Comparison of ENCODE assay signal across 16 mouse cellular contexts in genomic region chr4:45047286-45047887, GRCm38 (mm10). TPM values are rescaled to one million over a fixed set of nuclear protein-coding genes. Genes with fewer than 3 reads are reported as not detected.
A peak's percentile ranks its signal among the peaks of the same experiment; 100 is the strongest.
DNase-seq lines count a peak whose midpoint lies in the region; ATAC-seq and TF ChIP-seq lines count a peak whose summit lies in the region.
"Had no signal": no experiment of that assay in that cellular context is flagged by ENCODE, and none has a peak within 500 bp of the region (broad histone marks: within the 10 kb centered on the region; RNA-seq: fewer than 3 reads in every experiment).

No protein-coding gene starts in this region.

- H3K9ac ChIP-seq in forebrain, embryonic 16.5 days (replicated peaks; ENCODE audit: low read depth, low read length), result no peak overlapping the region
- no peak overlapping the region for H3K9ac ChIP-seq in heart, postnatal 0 days (replicated peaks; ENCODE audit: low read depth, low read length)
- H3K9ac ChIP-seq in kidney, embryonic 15.5 days, result no peak overlapping the region
- H3K9ac ChIP-seq: liver, embryonic 14.5 days; lung, embryonic 15.5 days had no signal

- H3K27ac ChIP-seq in forebrain, embryonic 16.5 days (ENCODE audit: low read length), result 0 out of 2 replicates have a peak overlapping the region, but pooled peaks have one; percentile 36
- no peak overlapping the region for H3K27ac ChIP-seq in forebrain, embryonic 10.5 days
- H3K27ac ChIP-seq in heart, postnatal 0 days (ENCODE audit: low read depth), result peak overlapping the region; percentile 95
- no peak overlapping the region for H3K27ac ChIP-seq in left cerebral cortex, adult 2 months
- no peak overlapping the region for H3K27ac ChIP-seq in kidney, embryonic 15.5 days
- H3K27ac ChIP-seq: liver, embryonic 14.5 days; lung, embryonic 15.5 days had no signal

- TF ChIP-seq CTCF in heart, postnatal 0 days (IDR thresholded peaks at IDR 0.05; ENCODE audit: low read depth), result no peak
- TF ChIP-seq CTCF in left cerebral cortex, adult 2 months (IDR thresholded peaks at IDR 0.05), result no peak

- ATAC-seq in forebrain, embryonic 16.5 days, result no peak
- no peak for ATAC-seq in heart, postnatal 0 days (ENCODE audit: insufficient read depth, low read depth)
- no peak for ATAC-seq in kidney, embryonic 15.5 days (replicated peaks; ENCODE audit: low FRiP score)
- ATAC-seq: inflammation-experienced regulatory T-cells, adult 6 months had no signal

- H3K4me3 ChIP-seq in forebrain, embryonic 16.5 days (replicated peaks; ENCODE audit: low read length), result no peak overlapping the region
- no peak overlapping the region for H3K4me3 ChIP-seq in forebrain, embryonic 10.5 days
- H3K4me3 ChIP-seq in heart, postnatal 0 days (ENCODE audit: low read depth, low read length), result no peak overlapping the region
- H3K4me3 ChIP-seq in left cerebral cortex, adult 2 months, result no peak overlapping the region
- no peak overlapping the region for H3K4me3 ChIP-seq in kidney, embryonic 15.5 days (replicated peaks)
- H3K4me3 ChIP-seq: lung, embryonic 15.5 days; myocyte had no signal

- TF ChIP-seq EP300 in heart, postnatal 0 days (IDR thresholded peaks at IDR 0.05; ENCODE audit: low read depth), result no peak

- intact Hi-C loops in heart, postnatal 36 days (cut with DNase I), result no loop called here
- intact Hi-C loops in left cerebral cortex, postnatal 14 days (cut with DNase I), result loop anchor here (5.0 kb wide), 1 partner anchor 35 kb away; the partner anchor contains the start of gene Fbxo10
- intact Hi-C loops in left cerebral cortex, adult 2 months (cut with DNase I), result no loop called here

- WGBS in forebrain, embryonic 16.5 days, result 76% methylated on average over 9 of the region's 9 CpGs
- WGBS in forebrain, embryonic 10.5 days, result 93% methylated on average over 9 of the region's 9 CpGs
- WGBS in heart, postnatal 0 days, result 73% methylated on average over 9 of the region's 9 CpGs
- WGBS in kidney, embryonic 15.5 days, result 87% methylated on average over 9 of the region's 9 CpGs

- H3K27me3 ChIP-seq in forebrain, embryonic 16.5 days (replicated peaks; ENCODE audit: control insufficient read depth, insufficient read depth, low read length), result no peaks in the 10 kb centered on the region
- no peaks in the 10 kb centered on the region for H3K27me3 ChIP-seq in forebrain, embryonic 10.5 days (ENCODE audit: poor library complexity, severe bottlenecking)
- H3K27me3 ChIP-seq in heart, postnatal 0 days (ENCODE audit: control insufficient read depth, insufficient read depth, low read length), result no peaks in the 10 kb centered on the region
- H3K27me3 ChIP-seq in kidney, embryonic 15.5 days, result no peaks in the 10 kb centered on the region
- H3K27me3 ChIP-seq: lung, embryonic 15.5 days had no signal

- no peaks in the 10 kb centered on the region for H3K9me3 ChIP-seq in forebrain, embryonic 16.5 days (ENCODE audit: control insufficient read depth, low read length)
- H3K9me3 ChIP-seq in forebrain, embryonic 10.5 days, result no peaks in the 10 kb centered on the region
- H3K9me3 ChIP-seq in heart, postnatal 0 days (replicated peaks; ENCODE audit: control insufficient read depth, low read length), result no peaks in the 10 kb centered on the region
- no peaks in the 10 kb centered on the region for H3K9me3 ChIP-seq in kidney, embryonic 15.5 days (replicated peaks)
- H3K9me3 ChIP-seq: lung, embryonic 15.5 days had no signal

- H3K4me2 ChIP-seq in forebrain, embryonic 16.5 days (ENCODE audit: low read length), result no peak overlapping the region
- H3K4me2 ChIP-seq in heart, postnatal 0 days (ENCODE audit: low read depth, low read length), result no peak overlapping the region
- no peak overlapping the region for H3K4me2 ChIP-seq in kidney, embryonic 15.5 days
- H3K4me2 ChIP-seq: lung, embryonic 15.5 days had no signal

- H3K36me3 ChIP-seq in forebrain, embryonic 16.5 days (ENCODE audit: control insufficient read depth, insufficient read depth), result peaks cover 7% of the 10 kb centered on the region
- H3K36me3 ChIP-seq in forebrain, embryonic 10.5 days (replicated peaks), result peaks cover 67% of the 10 kb centered on the region
- H3K36me3 ChIP-seq in heart, postnatal 0 days (replicated peaks; ENCODE audit: control insufficient read depth, insufficient read depth, low read length), result peaks cover 36% of the 10 kb centered on the region
- H3K36me3 ChIP-seq in kidney, embryonic 15.5 days, result peaks cover 49% of the 10 kb centered on the region

- DNase-seq in forebrain, embryonic 10.5 days (ENCODE audit: extremely low spot score, low spot score), result no peak
- no peak for DNase-seq in heart, postnatal 0 days (ENCODE audit: low spot score)
- no peak for DNase-seq in heart, postnatal 36 days
- peak; percentile 14 to 47 for DNase-seq in left cerebral cortex, postnatal 14 days (ENCODE audit: low spot score in 2 of 2)
- no peak for DNase-seq in left cerebral cortex, adult 2 months (ENCODE audit: extremely low spot score in 1 of 2, low spot score in 2 of 2)
- DNase-seq: cerebellum, adult 8-10 months; kidney, adult 2 months; kidney, postnatal 14 days; lung, postnatal 4 days; thymus, postnatal 14 days had no signal

- H3K4me1 ChIP-seq in forebrain, embryonic 16.5 days (replicated peaks; ENCODE audit: control insufficient read depth, insufficient read depth, low read length), result peaks cover 6% of the 10 kb centered on the region; the same call in 1 of the 2 replicates
- no peaks in the 10 kb centered on the region for H3K4me1 ChIP-seq in forebrain, embryonic 10.5 days
- peaks cover 11% of the 10 kb centered on the region for H3K4me1 ChIP-seq in heart, postnatal 0 days (ENCODE audit: control insufficient read depth, insufficient read depth)
- H3K4me1 ChIP-seq in kidney, embryonic 15.5 days, result no peaks in the 10 kb centered on the region
- H3K4me1 ChIP-seq: lung, embryonic 15.5 days had no signal

RNA-seq across cellular contexts. Expression of gene Polr1e, which starts 29.0 kb away (rescaled TPM):
- 32.1 and 35.1 TPM in 2 replicates for polyA plus RNA-seq in forebrain, embryonic 16.5 days (2015; fragmentation: Nextera tagmentation; extraction: Ambion mirVana)
- 64.8 and 71.4 TPM in 2 replicates for polyA plus RNA-seq in forebrain, embryonic 10.5 days (2016; fragmentation: Nextera tagmentation; extraction: Ambion mirVana)
- 37.4 and 46.7 TPM in 2 replicates for total RNA-seq in heart, postnatal 0 days (2014; rRNA removed; ENCODE audit: low replicate concordance)
- polyA plus RNA-seq in heart, postnatal 0 days (2015; fragmentation: Nextera tagmentation; extraction: Ambion mirVana), result 71.2 and 77.5 TPM in 2 replicates
- total RNA-seq in heart, postnatal 36 days (2021), result 10 to 100 TPM; 21.9 to 24.8 TPM
- 10 to 100 TPM; 16.1 to 17.5 TPM for total RNA-seq in left cerebral cortex, postnatal 14 days (2021)
- 10 to 100 TPM; 10.1 to 10.3 TPM for total RNA-seq in left cerebral cortex, adult 2 months (2021)
- 40.9 and 48.4 TPM in 2 replicates for polyA plus RNA-seq in kidney, embryonic 15.5 days (2015; fragmentation: Nextera tagmentation; extraction: Ambion mirVana)

RNA-seq across cellular contexts. Expression of gene Zbtb5, which starts 35.2 kb away (rescaled TPM):
- 47.3 and 50.4 TPM in 2 replicates for polyA plus RNA-seq in forebrain, embryonic 16.5 days (2015; fragmentation: Nextera tagmentation; extraction: Ambion mirVana)
- 36.5 and 37.6 TPM in 2 replicates for polyA plus RNA-seq in forebrain, embryonic 10.5 days (2016; fragmentation: Nextera tagmentation; extraction: Ambion mirVana)
- 20.3 and 32.0 TPM in 2 replicates for total RNA-seq in heart, postnatal 0 days (2014; rRNA removed; ENCODE audit: low replicate concordance)
- polyA plus RNA-seq in heart, postnatal 0 days (2015; fragmentation: Nextera tagmentation; extraction: Ambion mirVana), result 8.5 and 8.9 TPM in 2 replicates
- total RNA-seq in heart, postnatal 36 days (2021), result 1 to 10 TPM; 6.0 to 6.1 TPM
- 10 to 100 TPM; 10.9 to 12.3 TPM for total RNA-seq in left cerebral cortex, postnatal 14 days (2021)
- total RNA-seq in left cerebral cortex, adult 2 months (2021), result 1 to 10 TPM; 7.8 to 8.3 TPM
- polyA plus RNA-seq in kidney, embryonic 15.5 days (2015; fragmentation: Nextera tagmentation; extraction: Ambion mirVana), result 23.0 and 24.1 TPM in 2 replicates

RNA-seq across cellular contexts. Expression of gene Fbxo10, which starts 37.0 kb away (rescaled TPM):
- polyA plus RNA-seq in forebrain, embryonic 16.5 days (2015; fragmentation: Nextera tagmentation; extraction: Ambion mirVana), result 27.3 and 28.1 TPM in 2 replicates
- 17.8 and 18.0 TPM in 2 replicates for polyA plus RNA-seq in forebrain, embryonic 10.5 days (2016; fragmentation: Nextera tagmentation; extraction: Ambion mirVana)
- 23.0 and 30.7 TPM in 2 replicates for total RNA-seq in heart, postnatal 0 days (2014; rRNA removed; ENCODE audit: low replicate concordance)
- polyA plus RNA-seq in heart, postnatal 0 days (2015; fragmentation: Nextera tagmentation; extraction: Ambion mirVana), result 11.1 and 11.9 TPM in 2 replicates
- 10 to 100 TPM; 10.4 to 12.0 TPM for total RNA-seq in heart, postnatal 36 days (2021)
- total RNA-seq in left cerebral cortex, postnatal 14 days (2021), result 10 to 100 TPM; 35.5 to 38.4 TPM
- 10 to 100 TPM; 33.1 to 34.8 TPM for total RNA-seq in left cerebral cortex, adult 2 months (2021)
- 13.5 and 16.0 TPM in 2 replicates for polyA plus RNA-seq in kidney, embryonic 15.5 days (2015; fragmentation: Nextera tagmentation; extraction: Ambion mirVana)

Comparison
In these comparisons a context has a peak if more than half of its experiments do, and no peak if none do; other contexts are left out.
1. H3K27ac ChIP-seq: peak in forebrain, embryonic 16.5 days (single experiment) and heart, postnatal 0 days (single experiment); none in forebrain, embryonic 10.5 days (single experiment), left cerebral cortex, adult 2 months (single experiment) and kidney, embryonic 15.5 days (single experiment).
2. DNase-seq: peak in left cerebral cortex, postnatal 14 days (2 of 2); none in forebrain, embryonic 10.5 days (single experiment), heart, postnatal 0 days (single experiment), heart, postnatal 36 days (0 of 2) and left cerebral cortex, adult 2 months (0 of 2).